Mouse (Mus musculus) stomach, postnatal 0 days (tissue): ENCODE measurements around the gene Bin2. TPM values are rescaled to one million over a fixed set of nuclear protein-coding genes. Genes with fewer than 3 reads are reported as not detected.

Experiments
- ATAC-seq: fragments of 200-750 bp; cut with Nextera tagmentation; 2 replicates; pipeline ENCODE4 v1.8.0; 2017; ENCODE audit not compliant: low FRiP score, low TSS enrichment
- DNase-seq: peaks from one replicate; pipeline ENCODE4 v3.0.0-alpha.2; 2016; ENCODE audit warnings: low spot score
- H3K27ac ChIP-seq: fragments of 300-500 bp; sonication (generic); replicated peaks from 2 replicates; pipeline ENCODE4 v1.5.1; 2014; ENCODE audit warnings: mild to moderate bottlenecking, control low read depth
- H3K27me3 ChIP-seq: fragments of 300-500 bp; sonication (generic); 2 replicates; pipeline ENCODE4 v1.6.1; 2014; ENCODE audit warnings: low read length; ENCODE audit not compliant: control insufficient read depth, insufficient read depth
- H3K36me3 ChIP-seq: fragments of 300-500 bp; sonication (generic); 2 replicates; pipeline ENCODE4 v1.6.1; 2014; ENCODE audit warnings: low read length, mixed read lengths; ENCODE audit not compliant: control insufficient read depth, insufficient read depth
- H3K4me1 ChIP-seq: fragments of 300-500 bp; sonication (generic); replicated peaks from 2 replicates; pipeline ENCODE4 v1.6.1; 2014; ENCODE audit warnings: antibody characterized with exemption; ENCODE audit not compliant: control insufficient read depth, insufficient read depth
- H3K4me2 ChIP-seq: fragments of 300-500 bp; sonication (generic); replicated peaks from 2 replicates; pipeline ENCODE4 v1.6.1; 2014; ENCODE audit warnings: low read depth, mild to moderate bottlenecking, control low read depth, moderate library complexity
- H3K4me3 ChIP-seq: fragments of 300-500 bp; sonication (generic); 2 replicates; pipeline ENCODE4 v1.5.1; 2014; ENCODE audit warnings: low read depth, low read length, control low read depth
- H3K9ac ChIP-seq: fragments of 300-500 bp; sonication (generic); 2 replicates; pipeline ENCODE4 v1.6.1; 2014; ENCODE audit warnings: mild to moderate bottlenecking, low read length, control low read depth, mixed read lengths
- H3K9me3 ChIP-seq: fragments of 300-500 bp; sonication (generic); 2 replicates; pipeline ENCODE4 v1.6.1; 2016; ENCODE audit warnings: low read length; ENCODE audit not compliant: control insufficient read depth
- CTCF ChIP-seq: IDR thresholded peaks from 2 replicates; pipeline ENCODE4 v1.5.1; 2016; ENCODE audit warnings: antibody characterized with exemption, low read depth, mild to moderate bottlenecking, moderate library complexity
- EP300 ChIP-seq: optimal IDR thresholded peaks from 2 replicates; pipeline ENCODE3; 2016; ENCODE audit warnings: antibody characterized with exemption
- WGBS: fragments of 180-500 bp; shearing (Covaris S2); extraction: QIAGEN DNeasy Blood & Tissue Kit; methylation state at CpG from one replicate; pipeline ENCODE4 v1.1.7; 2014; 5-methylcytosine and 5-hydroxymethylcytosine counted together
- polyA plus RNA-seq: library from polyadenylated mRNA; unstranded; fragments of >200 nt; fragmentation: Nextera tagmentation; extraction: Ambion mirVana; gene quantifications from 2 replicates; pipeline ENCODE4 v1.2.1, GENCODE M21; 2015

Bin2 gene
- polyA plus RNA-seq, 1 experiment from 2014 or later: 1.3 TPM

- Histone ChIP-seq H3K9ac (no peak overlapping the region), H3K9me3 (no peaks in the 10 kb centered on the region), H3K4me1 (no peaks in the 10 kb centered on the region), H3K27ac (no peak overlapping the region), H3K4me2 (no peak overlapping the region), H3K4me3 (no peak overlapping the region), H3K27me3 (no peaks in the 10 kb centered on the region), H3K36me3 (no peaks in the 10 kb centered on the region)
- WGBS: 84% methylated on average over 7 of the region's 7 CpGs
- TF ChIP-seq EP300: no peak
- TF ChIP-seq CTCF: no peak
- no peak for DNase-seq
- ATAC-seq: no peak
Measured at GRCm38 (mm10) chr15:100642451-100642850, 26.9 kb downstream of the Bin2 start.

GRCm38 (mm10) chr15:100641226-100641810 lies 28.0 kb downstream of the Bin2 start:
- TF ChIP-seq EP300 (no peak), CTCF (no peak)
- H3K4me3 ChIP-seq: no peak overlapping the region
- no peaks in the 10 kb centered on the region for H3K4me1 ChIP-seq
- no peak overlapping the region for H3K9ac ChIP-seq
- H3K9me3 ChIP-seq: no peaks in the 10 kb centered on the region
- no peaks in the 10 kb centered on the region for H3K27me3 ChIP-seq
- ATAC-seq: no peak
- DNase-seq: no peak
- 43% methylated on average over 15 of the region's 16 CpGs for WGBS
- H3K36me3 ChIP-seq: no peaks in the 10 kb centered on the region
- peak overlapping the region; percentile 45; the same call in 1 of the 2 replicates for H3K27ac ChIP-seq
- H3K4me2 ChIP-seq: no peak overlapping the region

- no peak for ATAC-seq
- 52% methylated on average over 16 of the region's 16 CpGs for WGBS
- Histone ChIP-seq H3K4me3 (no peak overlapping the region), H3K36me3 (no peaks in the 10 kb centered on the region), H3K9me3 (no peaks in the 10 kb centered on the region), H3K4me1 (no peaks in the 10 kb centered on the region), H3K9ac (no peak overlapping the region; the same call in 1 of the 2 replicates), H3K27me3 (no peaks in the 10 kb centered on the region), H3K4me2 (no peak overlapping the region), H3K27ac (peak overlapping the region; percentile 45)
- no peak for DNase-seq
- TF ChIP-seq CTCF (no peak), EP300 (no peak)
Measured at GRCm38 (mm10) chr15:100639972-100640750, 29.2 kb downstream of the Bin2 start.

- peak overlapping the region; percentile 63; the same call in 1 of the 2 replicates for H3K4me3 ChIP-seq
- DNase-seq (peak; percentile 61), ATAC-seq (no peak)
- peak overlapping the region; percentile 86; the same call in 1 of the 2 replicates for H3K4me2 ChIP-seq
- WGBS: 13% methylated on average over 6 of the region's 6 CpGs
- peak overlapping the region; percentile 96; the same call in 1 of the 2 replicates for H3K27ac ChIP-seq
- no peaks in the 10 kb centered on the region for H3K9me3 ChIP-seq
- H3K27me3 ChIP-seq: no peaks in the 10 kb centered on the region
- H3K36me3 ChIP-seq: no peaks in the 10 kb centered on the region
- TF ChIP-seq CTCF: peak; percentile 64
- TF ChIP-seq EP300: no peak
- H3K4me1 ChIP-seq: peaks cover 3% of the 10 kb centered on the region
- H3K9ac ChIP-seq: no peak overlapping the region
Measured at GRCm38 (mm10) chr15:100637661-100638060, 31.7 kb downstream of the Bin2 start.

GRCm38 (mm10) chr15:100636700-100637501 lies 32.5 kb downstream of the Bin2 start, which contains the start of gene Smagp:
Gene Smagp, minus strand, starts transcription at chr15:100636940.
- Histone ChIP-seq H3K27me3 (no peaks in the 10 kb centered on the region), H3K9me3 (no peaks in the 10 kb centered on the region), H3K27ac (peak within 1 kb of the TSS; percentile 96), H3K36me3 (no peaks in the 10 kb centered on the region), H3K4me2 (peak within 1 kb of the TSS; percentile 86), H3K4me1 (peaks cover 3% of the 10 kb centered on the region), H3K9ac (peak within 1 kb of the TSS; percentile 82), H3K4me3 (peak within 1 kb of the TSS; percentile 63)
- TF ChIP-seq CTCF (no peak), EP300 (no peak)
- whole genome bisulfite sequencing: under 1% methylated on average over 69 of the region's 77 CpGs
- peak; percentile 87 for DNase-seq
- ATAC-seq: peak; percentile 58
